Mouse (Mus musculus): ENCODE measurements around the gene Pbx3.
A peak's percentile ranks its signal among the peaks of the same experiment; 100 is the strongest.

Pbx3 gene

GRCm38 (mm10) chr2:34221477-34221876, 151.5 kb downstream of the Pbx3 start:
- no peak for DNase-seq (ENCODE audit: low read depth)

- DNase-seq (ENCODE audit: low read depth), result no peak
Measured at GRCm38 (mm10) chr2:34219150-34219549, 153.8 kb downstream of the Pbx3 start.

- no peak for DNase-seq (ENCODE audit: low read depth)
Measured at GRCm38 (mm10) chr2:34217596-34217995, 155.3 kb downstream of the Pbx3 start.

- no peak for DNase-seq (ENCODE audit: low read depth)
Measured at GRCm38 (mm10) chr2:34215496-34215895, 157.4 kb downstream of the Pbx3 start.

GRCm38 (mm10) chr2:34212418-34212817, 160.5 kb downstream of the Pbx3 start:
- no peak for DNase-seq (ENCODE audit: low read depth)

GRCm38 (mm10) chr2:34204797-34205196, 168.1 kb downstream of the Pbx3 start:
- DNase-seq (ENCODE audit: low read depth), result peak; percentile 41

- DNase-seq (ENCODE audit: low read depth), result peak; percentile 12
Measured at GRCm38 (mm10) chr2:34204325-34204724, 168.6 kb downstream of the Pbx3 start.

- no peak for DNase-seq (ENCODE audit: low read depth)
Measured at GRCm38 (mm10) chr2:34193870-34194820, 178.8 kb downstream of the Pbx3 start.

- no peak for DNase-seq (ENCODE audit: low read depth)
Measured at GRCm38 (mm10) chr2:34193276-34193675, 179.7 kb downstream of the Pbx3 start.

GRCm38 (mm10) chr2:34187366-34187765, 185.6 kb downstream of the Pbx3 start:
- DNase-seq (ENCODE audit: low read depth), result no peak

- DNase-seq (ENCODE audit: low read depth), result no peak
Measured at GRCm38 (mm10) chr2:34181600-34181999, 191.3 kb downstream of the Pbx3 start.

GRCm38 (mm10) chr2:34179299-34179698, 193.6 kb downstream of the Pbx3 start:
- no peak for DNase-seq (ENCODE audit: low read depth)

- DNase-seq (ENCODE audit: low read depth), result no peak
Measured at GRCm38 (mm10) chr2:34178653-34179052, 194.3 kb downstream of the Pbx3 start.

GRCm38 (mm10) chr2:34170424-34170823, 202.5 kb downstream of the Pbx3 start:
- DNase-seq (ENCODE audit: low read depth), result no peak

GRCm38 (mm10) chr2:34169626-34170025, 203.3 kb downstream of the Pbx3 start:
- DNase-seq (ENCODE audit: low read depth), result no peak

GRCm38 (mm10) chr2:34168191-34168590, 204.8 kb downstream of the Pbx3 start:
- DNase-seq (ENCODE audit: low read depth), result no peak

GRCm38 (mm10) chr2:34162484-34162883, 210.5 kb downstream of the Pbx3 start:
- no peak for DNase-seq (ENCODE audit: low read depth)

- no peak for DNase-seq (ENCODE audit: low read depth)
Measured at GRCm38 (mm10) chr2:34157746-34158145, 215.2 kb downstream of the Pbx3 start.

- DNase-seq (ENCODE audit: low read depth), result no peak
Measured at GRCm38 (mm10) chr2:34154833-34155232, 218.1 kb downstream of the Pbx3 start.

- no peak for DNase-seq (ENCODE audit: low read depth)
Measured at GRCm38 (mm10) chr2:34153336-34153735, 219.6 kb downstream of the Pbx3 start.

GRCm38 (mm10) chr2:34150560-34150959, 222.4 kb downstream of the Pbx3 start:
- DNase-seq (ENCODE audit: low read depth), result no peak

- no peak for DNase-seq (ENCODE audit: low read depth)
Measured at GRCm38 (mm10) chr2:34148214-34148613, 224.7 kb downstream of the Pbx3 start.

- DNase-seq (ENCODE audit: low read depth), result no peak
Measured at GRCm38 (mm10) chr2:34147476-34147875, 225.5 kb downstream of the Pbx3 start.

GRCm38 (mm10) chr2:34147036-34147435, 225.9 kb downstream of the Pbx3 start:
- DNase-seq (ENCODE audit: low read depth), result no peak

Measured in induced T-regulatory cell, adult 2 months (primary cell).